Mouse (Mus musculus): ENCODE measurements around the gene Nuak2. TPM values are rescaled to one million over a fixed set of nuclear protein-coding genes. Genes with fewer than 3 reads are reported as not detected.

Nuak2 gene
- total and polyA plus RNA-seq, 2 experiments from 2014 or later: 7.7 to 7.9 TPM

GRCm38 (mm10) chr1:132321821-132322580, 6.1 kb downstream of the Nuak2 start:
- peaks cover 30% of the 10 kb centered on the region for H3K4me1 ChIP-seq (ENCODE audit: insufficient read depth, low read length)

GRCm38 (mm10) chr1:132322711-132323542, 7.0 kb downstream of the Nuak2 start:
- peaks cover 31% of the 10 kb centered on the region for H3K4me1 ChIP-seq (ENCODE audit: insufficient read depth, low read length)

More at GRCm38 (mm10) chr1:132321821-132322580, 6.1 kb downstream of the Nuak2 start:
- no peak for ATAC-seq
- Histone ChIP-seq H3K4me3 (ENCODE audit: low read length) (no peak overlapping the region), H3K9me3 (ENCODE audit: low read length) (no peaks in the 10 kb centered on the region), H3K36me3 (ENCODE audit: insufficient read depth, low read length) (no peaks in the 10 kb centered on the region), H3K4me2 (ENCODE audit: low read depth, low read length) (no peak overlapping the region), H3K27me3 (ENCODE audit: insufficient read depth, low read length) (no peaks in the 10 kb centered on the region), H3K9ac (replicated peaks; ENCODE audit: low read length) (peak overlapping the region; percentile 10; the same call in 1 of the 2 replicates), H3K27ac (peak overlapping the region; percentile 71)
- TF ChIP-seq CTCF (IDR thresholded peaks at IDR 0.05; ENCODE audit: low read depth): no peak
- WGBS: 37% methylated on average over 7 of the region's 7 CpGs
- no peak for DNase-seq (ENCODE audit: low spot score)

GRCm38 (mm10) chr1:132326777-132327176, 10.9 kb downstream of the Nuak2 start:
- TF ChIP-seq CTCF (IDR thresholded peaks at IDR 0.05; ENCODE audit: low read depth): no peak
- 0 out of 2 replicates have a peak overlapping the region, but pooled peaks have one; percentile 45 for H3K27ac ChIP-seq
- no peak overlapping the region for H3K4me2 ChIP-seq (ENCODE audit: low read depth, low read length)
- no peaks in the 10 kb centered on the region for H3K9me3 ChIP-seq (ENCODE audit: low read length)
- 25% methylated on average over 9 of the region's 9 CpGs for WGBS
- no peak overlapping the region for H3K9ac ChIP-seq (replicated peaks; ENCODE audit: low read length)
- no peak overlapping the region for H3K4me3 ChIP-seq (ENCODE audit: low read length)
- DNase-seq (ENCODE audit: low spot score) (peak; percentile 86), ATAC-seq (peak; percentile 67)
- H3K36me3 ChIP-seq (ENCODE audit: insufficient read depth, low read length): peaks cover 4% of the 10 kb centered on the region; the same call in 1 of the 2 replicates
- no peaks in the 10 kb centered on the region for H3K27me3 ChIP-seq (ENCODE audit: insufficient read depth, low read length)
- peaks cover 14% of the 10 kb centered on the region for H3K4me1 ChIP-seq (ENCODE audit: insufficient read depth, low read length)

More at GRCm38 (mm10) chr1:132322711-132323542, 7.0 kb downstream of the Nuak2 start:
- 16% methylated on average over 13 of the region's 13 CpGs for WGBS
- peak overlapping the region; percentile 10; the same call in 1 of the 2 replicates for H3K9ac ChIP-seq (replicated peaks; ENCODE audit: low read length)
- TF ChIP-seq CTCF (IDR thresholded peaks at IDR 0.05; ENCODE audit: low read depth): peak; percentile 22; the same call in 1 of the 2 replicates
- no peak overlapping the region for H3K4me2 ChIP-seq (ENCODE audit: low read depth, low read length)
- H3K9me3 ChIP-seq (ENCODE audit: low read length): no peaks in the 10 kb centered on the region
- no peak overlapping the region for H3K4me3 ChIP-seq (ENCODE audit: low read length)
- peak; percentile 85 for DNase-seq (ENCODE audit: low spot score)
- H3K27ac ChIP-seq: peak overlapping the region; percentile 71
- no peaks in the 10 kb centered on the region for H3K27me3 ChIP-seq (ENCODE audit: insufficient read depth, low read length)
- H3K36me3 ChIP-seq (ENCODE audit: insufficient read depth, low read length): no peaks in the 10 kb centered on the region
- ATAC-seq: peak; percentile 87

- Histone ChIP-seq H3K4me1 (ENCODE audit: insufficient read depth, low read length) (peaks cover 9% of the 10 kb centered on the region), H3K36me3 (ENCODE audit: insufficient read depth, low read length) (peaks cover 4% of the 10 kb centered on the region; the same call in 1 of the 2 replicates), H3K27ac (no peak overlapping the region)
Observed at GRCm38 (mm10) chr1:132327477-132327876, 11.6 kb downstream of the Nuak2 start.

GRCm38 (mm10) chr1:132328565-132328964, 12.6 kb downstream of the Nuak2 start:
- no peak overlapping the region for H3K4me3 ChIP-seq (ENCODE audit: low read length)
- no peak overlapping the region for H3K27ac ChIP-seq
- ATAC-seq (no peak), DNase-seq (ENCODE audit: low spot score) (no peak)
- H3K27me3 ChIP-seq (ENCODE audit: insufficient read depth, low read length): no peaks in the 10 kb centered on the region
- H3K4me1 ChIP-seq (ENCODE audit: insufficient read depth, low read length): peaks cover 4% of the 10 kb centered on the region; the same call in 1 of the 2 replicates
- 95% methylated on average over 3 of the region's 3 CpGs for WGBS
- TF ChIP-seq CTCF (IDR thresholded peaks at IDR 0.05; ENCODE audit: low read depth): no peak
- no peaks in the 10 kb centered on the region for H3K9me3 ChIP-seq (ENCODE audit: low read length)
- peaks cover 4% of the 10 kb centered on the region; the same call in 1 of the 2 replicates for H3K36me3 ChIP-seq (ENCODE audit: insufficient read depth, low read length)
- H3K4me2 ChIP-seq (ENCODE audit: low read depth, low read length): no peak overlapping the region
- no peak overlapping the region for H3K9ac ChIP-seq (replicated peaks; ENCODE audit: low read length)

More at GRCm38 (mm10) chr1:132327477-132327876, 11.6 kb downstream of the Nuak2 start:
- no peaks in the 10 kb centered on the region for H3K9me3 ChIP-seq (ENCODE audit: low read length)
- no peak for TF ChIP-seq CTCF (IDR thresholded peaks at IDR 0.05; ENCODE audit: low read depth)
- DNase-seq (ENCODE audit: low spot score) (no peak), ATAC-seq (no peak)
- no peak overlapping the region for H3K4me2 ChIP-seq (ENCODE audit: low read depth, low read length)
- no peaks in the 10 kb centered on the region for H3K27me3 ChIP-seq (ENCODE audit: insufficient read depth, low read length)
- H3K9ac ChIP-seq (replicated peaks; ENCODE audit: low read length): no peak overlapping the region
- no peak overlapping the region for H3K4me3 ChIP-seq (ENCODE audit: low read length)
- WGBS: 63% methylated on average over 17 of the region's 17 CpGs

GRCm38 (mm10) chr1:132329656-132330055, 13.7 kb downstream of the Nuak2 start:
- WGBS: 83% methylated on average over 7 of the region's 7 CpGs

More at GRCm38 (mm10) chr1:132329656-132330055, 13.7 kb downstream of the Nuak2 start:
- ATAC-seq (no peak), DNase-seq (ENCODE audit: low spot score) (no peak)
- Histone ChIP-seq H3K9me3 (ENCODE audit: low read length) (no peaks in the 10 kb centered on the region), H3K27me3 (ENCODE audit: insufficient read depth, low read length) (no peaks in the 10 kb centered on the region), H3K4me3 (ENCODE audit: low read length) (no peak overlapping the region), H3K27ac (no peak overlapping the region), H3K4me1 (ENCODE audit: insufficient read depth, low read length) (peaks cover 4% of the 10 kb centered on the region; the same call in 1 of the 2 replicates), H3K4me2 (ENCODE audit: low read depth, low read length) (no peak overlapping the region), H3K9ac (replicated peaks; ENCODE audit: low read length) (no peak overlapping the region), H3K36me3 (ENCODE audit: insufficient read depth, low read length) (peaks cover 4% of the 10 kb centered on the region; the same call in 1 of the 2 replicates)
- no peak for TF ChIP-seq CTCF (IDR thresholded peaks at IDR 0.05; ENCODE audit: low read depth)

Data from hindbrain, postnatal 0 days (tissue).